Mouse (Mus musculus): ENCODE measurements around the gene Mgll. TPM values are rescaled to one million over a fixed set of nuclear protein-coding genes. Genes with fewer than 3 reads are reported as not detected.
A peak's percentile ranks its signal among the peaks of the same experiment; 100 is the strongest.

Gene Mgll
- polyA plus RNA-seq, 1 experiment: 152 TPM

GRCm38 (mm10) chr6:88752711-88753219 is 28.6 kb downstream of the Mgll start:
- H3K36me3 ChIP-seq (ENCODE audit: control insufficient read depth, insufficient read depth, low read length): no peaks in the 10 kb centered on the region
- H3K4me3 ChIP-seq (ENCODE audit: insufficient read depth, low read depth, low read length): no peak overlapping the region
- peak; percentile 78 for DNase-seq
- WGBS: 44% methylated on average over 5 of the region's 5 CpGs
- H3K4me1 ChIP-seq (ENCODE audit: control insufficient read depth, insufficient read depth, low read length): peaks cover 8% of the 10 kb centered on the region; the same call in 1 of the 2 replicates
- no peak overlapping the region for H3K27ac ChIP-seq (ENCODE audit: insufficient read depth, low read depth, low read length)
- no peak for TF ChIP-seq CTCF (conservative IDR thresholded peaks at IDR 0.05; ENCODE audit: insufficient read depth, insufficient read length, low read depth, low read length)
- no peak for TF ChIP-seq POLR2A (IDR thresholded peaks at IDR 0.05; ENCODE audit: low read depth, low read length)
- no peaks in the 10 kb centered on the region for H3K27me3 ChIP-seq (replicated peaks; ENCODE audit: control insufficient read depth, insufficient read depth, low read length)

DNA sequence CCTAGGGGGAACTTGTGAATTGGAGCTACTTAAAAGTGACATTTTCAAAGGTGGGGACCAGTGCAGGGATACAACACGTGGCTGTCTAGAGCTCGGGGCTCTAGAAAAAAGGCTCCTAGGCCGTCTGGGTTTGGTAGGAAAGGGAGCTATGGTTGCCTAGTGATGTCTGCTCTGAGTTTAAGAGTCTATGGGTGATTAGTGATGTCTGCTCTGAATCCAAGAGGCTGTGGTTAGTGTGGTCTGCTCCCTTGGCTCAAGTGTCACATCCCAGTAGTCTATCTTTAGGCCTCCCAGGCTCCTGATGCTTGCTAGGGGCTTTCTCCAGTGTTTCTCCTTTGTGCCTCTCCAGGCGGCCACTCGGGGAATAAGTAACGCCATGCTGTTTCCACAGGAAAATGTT is 29.4 kb downstream of the Mgll start:
- Histone ChIP-seq H3K27ac (ENCODE audit: insufficient read depth, low read depth, low read length) (no peak overlapping the region), H3K36me3 (ENCODE audit: control insufficient read depth, insufficient read depth, low read length) (no peaks in the 10 kb centered on the region), H3K4me3 (ENCODE audit: insufficient read depth, low read depth, low read length) (no peak overlapping the region), H3K4me1 (ENCODE audit: control insufficient read depth, insufficient read depth, low read length) (peaks cover 14% of the 10 kb centered on the region; the same call in 1 of the 2 replicates), H3K27me3 (replicated peaks; ENCODE audit: control insufficient read depth, insufficient read depth, low read length) (no peaks in the 10 kb centered on the region)
- WGBS: 79% methylated on average over 6 of the region's 6 CpGs
- TF ChIP-seq CTCF (conservative IDR thresholded peaks at IDR 0.05; ENCODE audit: insufficient read depth, insufficient read length, low read depth, low read length): no peak
- TF ChIP-seq POLR2A (IDR thresholded peaks at IDR 0.05; ENCODE audit: low read depth, low read length): no peak
- DNase-seq: no peak

- Histone ChIP-seq H3K4me3 (ENCODE audit: insufficient read depth, low read depth, low read length) (no peak overlapping the region), H3K27me3 (replicated peaks; ENCODE audit: control insufficient read depth, insufficient read depth, low read length) (no peaks in the 10 kb centered on the region), H3K27ac (ENCODE audit: insufficient read depth, low read depth, low read length) (no peak overlapping the region), H3K36me3 (ENCODE audit: control insufficient read depth, insufficient read depth, low read length) (no peaks in the 10 kb centered on the region), H3K4me1 (ENCODE audit: control insufficient read depth, insufficient read depth, low read length) (peaks cover 20% of the 10 kb centered on the region; the same call in 1 of the 2 replicates)
- 93% methylated on average over 4 of the region's 4 CpGs for WGBS
- no peak for TF ChIP-seq POLR2A (IDR thresholded peaks at IDR 0.05; ENCODE audit: low read depth, low read length)
- TF ChIP-seq CTCF (conservative IDR thresholded peaks at IDR 0.05; ENCODE audit: insufficient read depth, insufficient read length, low read depth, low read length): no peak
- no peak for DNase-seq
Observed at GRCm38 (mm10) chr6:88756992-88757391, 32.8 kb downstream of the Mgll start.

- peak; percentile 67 for DNase-seq
- Histone ChIP-seq H3K36me3 (ENCODE audit: control insufficient read depth, insufficient read depth, low read length) (no peaks in the 10 kb centered on the region), H3K4me3 (ENCODE audit: insufficient read depth, low read depth, low read length) (no peak overlapping the region), H3K4me1 (ENCODE audit: control insufficient read depth, insufficient read depth, low read length) (peaks cover 18% of the 10 kb centered on the region; the same call in 1 of the 2 replicates), H3K27me3 (replicated peaks; ENCODE audit: control insufficient read depth, insufficient read depth, low read length) (no peaks in the 10 kb centered on the region), H3K27ac (ENCODE audit: insufficient read depth, low read depth, low read length) (peak overlapping the region; percentile 34; the same call in 1 of the 2 replicates)
- WGBS: 34% methylated on average over 8 of the region's 8 CpGs
- TF ChIP-seq POLR2A (IDR thresholded peaks at IDR 0.05; ENCODE audit: low read depth, low read length) (no peak), CTCF (conservative IDR thresholded peaks at IDR 0.05; ENCODE audit: insufficient read depth, insufficient read length, low read depth, low read length) (no peak)
Observed at GRCm38 (mm10) chr6:88758074-88758473, 33.9 kb downstream of the Mgll start.

GRCm38 (mm10) chr6:88758568-88759522 is 34.6 kb downstream of the Mgll start:
- no peaks in the 10 kb centered on the region for H3K27me3 ChIP-seq (replicated peaks; ENCODE audit: control insufficient read depth, insufficient read depth, low read length)
- H3K4me1 ChIP-seq (ENCODE audit: control insufficient read depth, insufficient read depth, low read length): peaks cover 15% of the 10 kb centered on the region; the same call in 1 of the 2 replicates
- peak; percentile 77 for DNase-seq
- no peaks in the 10 kb centered on the region for H3K36me3 ChIP-seq (ENCODE audit: control insufficient read depth, insufficient read depth, low read length)
- no peak overlapping the region for H3K4me3 ChIP-seq (ENCODE audit: insufficient read depth, low read depth, low read length)
- WGBS: 68% methylated on average over 10 of the region's 10 CpGs
- no peak for TF ChIP-seq POLR2A (IDR thresholded peaks at IDR 0.05; ENCODE audit: low read depth, low read length)
- TF ChIP-seq CTCF (conservative IDR thresholded peaks at IDR 0.05; ENCODE audit: insufficient read depth, insufficient read length, low read depth, low read length): no peak
- peak overlapping the region; percentile 55 for H3K27ac ChIP-seq (ENCODE audit: insufficient read depth, low read depth, low read length)

- H3K4me1 ChIP-seq (ENCODE audit: control insufficient read depth, insufficient read depth, low read length): peaks cover 15% of the 10 kb centered on the region; the same call in 1 of the 2 replicates
- 62% methylated on average over 17 of the region's 17 CpGs for WGBS
- H3K36me3 ChIP-seq (ENCODE audit: control insufficient read depth, insufficient read depth, low read length): no peaks in the 10 kb centered on the region
- TF ChIP-seq POLR2A (IDR thresholded peaks at IDR 0.05; ENCODE audit: low read depth, low read length): no peak
- no peak for TF ChIP-seq CTCF (conservative IDR thresholded peaks at IDR 0.05; ENCODE audit: insufficient read depth, insufficient read length, low read depth, low read length)
- no peaks in the 10 kb centered on the region for H3K27me3 ChIP-seq (replicated peaks; ENCODE audit: control insufficient read depth, insufficient read depth, low read length)
- H3K27ac ChIP-seq (ENCODE audit: insufficient read depth, low read depth, low read length): peak overlapping the region; percentile 37; the same call in 1 of the 2 replicates
- no peak overlapping the region for H3K4me3 ChIP-seq (ENCODE audit: insufficient read depth, low read depth, low read length)
- DNase-seq: peak; percentile 77
Observed at GRCm38 (mm10) chr6:88759793-88760453, 35.7 kb downstream of the Mgll start.

Data from kidney, adult 2 months (tissue).